Mouse (Mus musculus): ENCODE measurements around the gene Eif2a. TPM values are rescaled to one million over a fixed set of nuclear protein-coding genes. Genes with fewer than 3 reads are reported as not detected.
"Not testable (repeated sequence)": the region's sequence is repeated elsewhere in the genome, so short reads cannot be mapped to it uniquely, and the experiment has no call there.

The Eif2a gene
- total RNA-seq, 2 experiments from 2014 or later = 43.4 to 44.1 TPM

GRCm38 (mm10) chr3:58582788-58583426, 57.3 kb downstream of the Eif2a start:
- intact Hi-C loops (cut with DNase I) = no loop called here
- DNase-seq (ENCODE audit: low spot score in 2 of 2) = no peak

- DNase-seq (ENCODE audit: low spot score in 2 of 2); intact Hi-C loops (cut with DNase I): not testable (repeated sequence)
Measured at GRCm38 (mm10) chr3:58590544-58590943, 64.9 kb downstream of the Eif2a start.

GRCm38 (mm10) chr3:58592666-58593065, 67.0 kb downstream of the Eif2a start:
- DNase-seq (ENCODE audit: low spot score in 2 of 2); intact Hi-C loops (cut with DNase I): not testable (repeated sequence)

- intact Hi-C loops (cut with DNase I) = no loop called here
- no peak for DNase-seq (ENCODE audit: low spot score in 2 of 2)
Measured at GRCm38 (mm10) chr3:58593623-58594022, 68.0 kb downstream of the Eif2a start.

Other genes starting within 250 kb of the Eif2a start
- gene Tsc22d2, start 111.1 kb upstream of the Eif2a start, total RNA-seq (2021) = 10 to 100 TPM; 34.7 to 35.6 TPM
- gene Serp1, start 71 bp downstream of the Eif2a start, total RNA-seq (2021) = 10 to 100 TPM; 24.7 to 26.8 TPM
- 100 to 1,000 TPM; 166 to 173 TPM for gene Selenot, start 50.8 kb downstream of the Eif2a start, total RNA-seq (2021)
- gene Erich6, start 111.4 kb downstream of the Eif2a start, total RNA-seq (2021) = 1 to 10 TPM in 1 of 2 experiments, under 1 TPM in 1; 0.89 to 1.6 TPM
- gene Siah2, start 166.6 kb downstream of the Eif2a start, total RNA-seq (2021) = 10 to 100 TPM; 18.5 to 20.8 TPM